Mouse (Mus musculus) 416B (cell line): Measurements from ENCODE around the gene Zc3h4.

ENCODE experiments used
- DNase-seq: peaks from one replicate; pipeline ENCODE4 v3.0.0; 2011; ENCODE audit warnings: low read depth

Zc3h4 gene

GRCm38 (mm10) chr7:16433352-16433971, 32.8 kb downstream of the Zc3h4 start:
- peak; percentile 48 for DNase-seq

GRCm38 (mm10) chr7:16435088-16435487, 34.4 kb downstream of the Zc3h4 start:
- no peak for DNase-seq

GRCm38 (mm10) chr7:16441241-16441640, 40.5 kb downstream of the Zc3h4 start:
- DNase-seq: peak; percentile 66

GRCm38 (mm10) chr7:16451656-16452055, 50.9 kb downstream of the Zc3h4 start:
- peak; percentile 83 for DNase-seq

- peak; percentile 99 for DNase-seq
Measured at GRCm38 (mm10) chr7:16452587-16453073, 51.9 kb downstream of the Zc3h4 start, which contains the start of gene Tmem160. TSS of gene Tmem160 (plus strand) at chr7:16452779.

GRCm38 (mm10) chr7:16453118-16453711, 52.5 kb downstream of the Zc3h4 start:
- peak; percentile 81 for DNase-seq

- DNase-seq: no peak
Measured at GRCm38 (mm10) chr7:16455016-16455415, 54.3 kb downstream of the Zc3h4 start.

- no peak for DNase-seq
Measured at GRCm38 (mm10) chr7:16456289-16456688, 55.6 kb downstream of the Zc3h4 start.

- no peak for DNase-seq
Measured at GRCm38 (mm10) chr7:16460566-16460965, 59.9 kb downstream of the Zc3h4 start.

- no peak for DNase-seq
Measured at GRCm38 (mm10) chr7:16461151-16461550, 60.4 kb downstream of the Zc3h4 start.

GRCm38 (mm10) chr7:16461705-16462104, 61.0 kb downstream of the Zc3h4 start:
- no peak for DNase-seq

- DNase-seq: peak; percentile 79
Measured at GRCm38 (mm10) chr7:16463214-16463613, 62.5 kb downstream of the Zc3h4 start.

GRCm38 (mm10) chr7:16465160-16465559, 64.5 kb downstream of the Zc3h4 start:
- DNase-seq: peak; percentile 51

GRCm38 (mm10) chr7:16465568-16465967, 64.9 kb downstream of the Zc3h4 start:
- no peak for DNase-seq

GRCm38 (mm10) chr7:16466565-16466964, 65.9 kb downstream of the Zc3h4 start:
- DNase-seq: peak; percentile 83

- no peak for DNase-seq
Measured at GRCm38 (mm10) chr7:16468115-16468514, 67.4 kb downstream of the Zc3h4 start.

- DNase-seq: peak; percentile 71
Measured at GRCm38 (mm10) chr7:16471549-16471948, 70.8 kb downstream of the Zc3h4 start.

- DNase-seq: no peak
Measured at GRCm38 (mm10) chr7:16472116-16472709, 71.5 kb downstream of the Zc3h4 start.

GRCm38 (mm10) chr7:16473847-16474246, 73.1 kb downstream of the Zc3h4 start:
- no peak for DNase-seq

GRCm38 (mm10) chr7:16474445-16474844, 73.7 kb downstream of the Zc3h4 start:
- DNase-seq: no peak

- no peak for DNase-seq
Measured at GRCm38 (mm10) chr7:16475321-16475720, 74.6 kb downstream of the Zc3h4 start.

- no peak for DNase-seq
Measured at GRCm38 (mm10) chr7:16475764-16476599, 75.3 kb downstream of the Zc3h4 start.
